Mouse (Mus musculus): ENCODE measurements around the gene Alg9. TPM values are rescaled to one million over a fixed set of nuclear protein-coding genes. Genes with fewer than 3 reads are reported as not detected.

Gene Alg9
- total and polyA plus RNA-seq, 2 experiments: 14.7 to 16.0 TPM

- Histone ChIP-seq H3K36me3 (ENCODE audit: control insufficient read depth, insufficient read depth, low read length) (no peaks in the 10 kb centered on the region), H3K4me1 (ENCODE audit: control insufficient read depth, insufficient read depth, low read length) (no peaks in the 10 kb centered on the region), H3K27me3 (ENCODE audit: control insufficient read depth, insufficient read depth, low read length) (no peaks in the 10 kb centered on the region), H3K79me2 (ENCODE audit: control insufficient read depth, insufficient read depth, low read length) (no peaks in the 10 kb centered on the region), H3K4me3 (ENCODE audit: insufficient read depth, low read depth, low read length) (peak overlapping the region; percentile 44), H3K27ac (replicated peaks; ENCODE audit: insufficient read depth, low read depth, low read length) (no peak overlapping the region; the same call in 1 of the 2 replicates), H3K9ac (ENCODE audit: low read depth, low read length) (peak overlapping the region; percentile 12)
- TF ChIP-seq CTCF (IDR thresholded peaks at IDR 0.05; ENCODE audit: low read depth, low read length) (no peak), POLR2A (IDR thresholded peaks at IDR 0.05; ENCODE audit: extremely low read depth, insufficient read depth, low read length) (no peak)
- DNase-seq (ENCODE audit: extremely low read depth, low read depth, low spot score): peak; percentile 25
- 82% methylated on average over 17 of the region's 17 CpGs for WGBS
These were observed 21.8 kb upstream of the Alg9 start for GRCm38 (mm10) chr9:50752784-50753615.

- Histone ChIP-seq H3K27me3 (ENCODE audit: control insufficient read depth, insufficient read depth, low read length) (no peaks in the 10 kb centered on the region), H3K9ac (ENCODE audit: low read depth, low read length) (no peak overlapping the region), H3K27ac (replicated peaks; ENCODE audit: insufficient read depth, low read depth, low read length) (no peak overlapping the region), H3K36me3 (ENCODE audit: control insufficient read depth, insufficient read depth, low read length) (no peaks in the 10 kb centered on the region), H3K79me2 (ENCODE audit: control insufficient read depth, insufficient read depth, low read length) (no peaks in the 10 kb centered on the region), H3K4me1 (ENCODE audit: control insufficient read depth, insufficient read depth, low read length) (no peaks in the 10 kb centered on the region), H3K4me3 (ENCODE audit: insufficient read depth, low read depth, low read length) (0 out of 2 replicates have a peak overlapping the region, but pooled peaks have one; percentile 16)
- 58% methylated on average over 7 of the region's 7 CpGs for WGBS
- no peak for DNase-seq (ENCODE audit: extremely low read depth, low read depth, low spot score)
- TF ChIP-seq CTCF (IDR thresholded peaks at IDR 0.05; ENCODE audit: low read depth, low read length) (no peak), POLR2A (IDR thresholded peaks at IDR 0.05; ENCODE audit: extremely low read depth, insufficient read depth, low read length) (no peak)
These were observed 20.9 kb upstream of the Alg9 start for GRCm38 (mm10) chr9:50753947-50754346.

- DNase-seq (ENCODE audit: extremely low read depth, low read depth, low spot score): no peak
- Histone ChIP-seq H3K27ac (replicated peaks; ENCODE audit: insufficient read depth, low read depth, low read length) (no peak overlapping the region), H3K4me1 (ENCODE audit: control insufficient read depth, insufficient read depth, low read length) (no peaks in the 10 kb centered on the region), H3K4me3 (ENCODE audit: insufficient read depth, low read depth, low read length) (no peak overlapping the region), H3K79me2 (ENCODE audit: control insufficient read depth, insufficient read depth, low read length) (no peaks in the 10 kb centered on the region), H3K36me3 (ENCODE audit: control insufficient read depth, insufficient read depth, low read length) (no peaks in the 10 kb centered on the region), H3K9ac (ENCODE audit: low read depth, low read length) (no peak overlapping the region), H3K27me3 (ENCODE audit: control insufficient read depth, insufficient read depth, low read length) (no peaks in the 10 kb centered on the region)
- WGBS: 77% methylated on average over 5 of the region's 5 CpGs
- no peak for TF ChIP-seq POLR2A (IDR thresholded peaks at IDR 0.05; ENCODE audit: extremely low read depth, insufficient read depth, low read length)
- no peak for TF ChIP-seq CTCF (IDR thresholded peaks at IDR 0.05; ENCODE audit: low read depth, low read length)
These were observed 18.1 kb upstream of the Alg9 start for GRCm38 (mm10) chr9:50756711-50757110.

- Histone ChIP-seq H3K79me2 (ENCODE audit: control insufficient read depth, insufficient read depth, low read length) (no peaks in the 10 kb centered on the region), H3K27ac (replicated peaks; ENCODE audit: insufficient read depth, low read depth, low read length) (no peak overlapping the region), H3K4me1 (ENCODE audit: control insufficient read depth, insufficient read depth, low read length) (no peaks in the 10 kb centered on the region), H3K36me3 (ENCODE audit: control insufficient read depth, insufficient read depth, low read length) (peaks cover 13% of the 10 kb centered on the region), H3K4me3 (ENCODE audit: insufficient read depth, low read depth, low read length) (no peak overlapping the region), H3K9ac (ENCODE audit: low read depth, low read length) (no peak overlapping the region), H3K27me3 (ENCODE audit: control insufficient read depth, insufficient read depth, low read length) (no peaks in the 10 kb centered on the region)
- 70% methylated on average over 6 of the region's 6 CpGs for WGBS
- no peak for TF ChIP-seq POLR2A (IDR thresholded peaks at IDR 0.05; ENCODE audit: extremely low read depth, insufficient read depth, low read length)
- no peak for TF ChIP-seq CTCF (IDR thresholded peaks at IDR 0.05; ENCODE audit: low read depth, low read length)
- DNase-seq (ENCODE audit: extremely low read depth, low read depth, low spot score): no peak
These were observed 13.1 kb upstream of the Alg9 start for GRCm38 (mm10) chr9:50761520-50762243.

- Histone ChIP-seq H3K27me3 (ENCODE audit: control insufficient read depth, insufficient read depth, low read length) (no peaks in the 10 kb centered on the region), H3K27ac (replicated peaks; ENCODE audit: insufficient read depth, low read depth, low read length) (no peak overlapping the region), H3K79me2 (ENCODE audit: control insufficient read depth, insufficient read depth, low read length) (no peaks in the 10 kb centered on the region), H3K9ac (ENCODE audit: low read depth, low read length) (no peak overlapping the region), H3K4me3 (ENCODE audit: insufficient read depth, low read depth, low read length) (no peak overlapping the region), H3K36me3 (ENCODE audit: control insufficient read depth, insufficient read depth, low read length) (peaks cover 13% of the 10 kb centered on the region), H3K4me1 (ENCODE audit: control insufficient read depth, insufficient read depth, low read length) (no peaks in the 10 kb centered on the region; the same call in 1 of the 2 replicates)
- DNase-seq (ENCODE audit: extremely low read depth, low read depth, low spot score): no peak
- WGBS: 75% methylated on average over 1 of the region's 1 CpGs
- TF ChIP-seq POLR2A (IDR thresholded peaks at IDR 0.05; ENCODE audit: extremely low read depth, insufficient read depth, low read length) (no peak), CTCF (IDR thresholded peaks at IDR 0.05; ENCODE audit: low read depth, low read length) (peak; percentile 54)
These were observed 11.5 kb upstream of the Alg9 start for GRCm38 (mm10) chr9:50763331-50763730.

All from liver, adult 2 months (tissue).